Mouse (Mus musculus) small intestine, adult 2 months (tissue): ENCODE data around the gene Ptk6. TPM values are rescaled to one million over a fixed set of nuclear protein-coding genes. Genes with fewer than 3 reads are reported as not detected.

ENCODE experiments used
- H3K27ac ChIP-seq: fragments of 200-500 bp; 2 replicates; pipeline ENCODE4 v1.5.1; 2012; ENCODE audit warnings: low read depth, low read length, control low read depth, inconsistent platforms; ENCODE audit not compliant: insufficient read depth
- H3K27me3 ChIP-seq: fragments of 200-500 bp; 2 replicates; pipeline ENCODE4 v1.6.1; 2012; ENCODE audit warnings: mild to moderate bottlenecking, moderate library complexity, low read length, inconsistent platforms; ENCODE audit not compliant: control insufficient read depth, insufficient read depth
- H3K36me3 ChIP-seq: fragments of 200-500 bp; 2 replicates; pipeline ENCODE4 v1.6.1; 2012; ENCODE audit warnings: mild to moderate bottlenecking, low read length, control low read depth, inconsistent platforms; ENCODE audit not compliant: control insufficient read depth, insufficient read depth
- H3K4me1 ChIP-seq: fragments of 200-500 bp; 2 replicates; pipeline ENCODE4 v1.6.1; 2012; ENCODE audit warnings: low read length, inconsistent platforms, mixed read lengths; ENCODE audit not compliant: control insufficient read depth, insufficient read depth, insufficient read length
- H3K4me3 ChIP-seq: fragments of 200-500 bp; 2 replicates; pipeline ENCODE4 v1.5.1; 2012; ENCODE audit warnings: low read depth, mild to moderate bottlenecking, control low read depth, inconsistent platforms, low read length, moderate library complexity
- CTCF ChIP-seq: fragments of 200-500 bp; IDR thresholded peaks from 2 replicates; pipeline ENCODE4 v1.5.1; 2012; ENCODE audit warnings: low read depth, mild to moderate bottlenecking, control low read depth, inconsistent platforms, low read length, moderate library complexity, mixed read lengths; ENCODE audit not compliant: insufficient replicate concordance, insufficient read length; ENCODE audit errors: extremely low read depth
- POLR2A ChIP-seq: fragments of 200-500 bp; IDR thresholded peaks from 2 replicates; pipeline ENCODE4 v1.6.1; 2012; ENCODE audit warnings: low read depth, mild to moderate bottlenecking, control low read depth, inconsistent platforms, low read length, moderate library complexity
- WGBS: fragments of 180-500 bp; shearing (Covaris S2); methylation state at CpG from one replicate; pipeline ENCODE4 v1.1.7; 2018; 5-methylcytosine and 5-hydroxymethylcytosine counted together
- polyA plus RNA-seq: library from polyadenylated mRNA; depleted of rRNA; stranded (reverse); fragments of >200 nt; gene quantifications from 2 replicates; pipeline ENCODE4 v1.2.3, GENCODE M21; 2012

Gene Ptk6
- polyA plus RNA-seq, 1 experiment = 9.5 TPM

- peaks cover 31% of the 10 kb centered on the region for H3K4me1 ChIP-seq
- peaks cover 34% of the 10 kb centered on the region for H3K36me3 ChIP-seq
- WGBS = 85% methylated on average over 13 of the region's 13 CpGs
- H3K27ac ChIP-seq = peak overlapping the region; percentile 86
- TF ChIP-seq CTCF (no peak), POLR2A (no peak)
- peak overlapping the region; percentile 88 for H3K4me3 ChIP-seq
- no peaks in the 10 kb centered on the region for H3K27me3 ChIP-seq
Observed at GRCm38 (mm10) chr2:181240806-181241440, 38.3 kb upstream of the Ptk6 start.

DNA sequence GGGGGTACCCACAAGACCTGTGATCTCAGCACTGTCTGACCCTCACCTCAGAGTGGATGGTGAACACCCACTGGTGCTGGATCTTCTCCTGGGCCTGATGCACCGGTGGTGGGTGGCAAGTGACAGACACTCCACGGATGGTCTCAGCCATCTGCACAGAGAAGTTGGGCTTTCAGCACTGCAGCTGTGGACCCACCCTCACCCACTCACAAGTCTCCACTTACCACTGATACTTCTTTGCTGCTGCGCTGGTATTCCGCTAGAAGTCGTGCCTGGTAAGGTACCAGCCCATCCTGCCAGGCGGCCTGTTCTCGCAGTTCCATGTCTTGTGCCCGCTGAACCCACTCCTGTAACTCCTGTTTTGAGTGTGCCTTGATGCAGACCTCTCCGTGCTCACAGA is 36.7 kb upstream of the Ptk6 start:
- H3K4me3 ChIP-seq = peak overlapping the region; percentile 88
- H3K27ac ChIP-seq = no peak overlapping the region
- H3K4me1 ChIP-seq = peaks cover 28% of the 10 kb centered on the region
- peaks cover 49% of the 10 kb centered on the region for H3K36me3 ChIP-seq
- H3K27me3 ChIP-seq = no peaks in the 10 kb centered on the region
- WGBS = 94% methylated on average over 9 of the region's 9 CpGs
- no peak for TF ChIP-seq CTCF
- TF ChIP-seq POLR2A = no peak

- H3K36me3 ChIP-seq = peaks cover 53% of the 10 kb centered on the region
- peak overlapping the region; percentile 88 for H3K4me3 ChIP-seq
- H3K4me1 ChIP-seq = peaks cover 26% of the 10 kb centered on the region
- H3K27me3 ChIP-seq = no peaks in the 10 kb centered on the region
- TF ChIP-seq CTCF = no peak
- WGBS = 76% methylated on average over 2 of the region's 2 CpGs
- H3K27ac ChIP-seq = no peak overlapping the region
Observed at GRCm38 (mm10) chr2:181238861-181239260, 36.3 kb upstream of the Ptk6 start.

DNA sequence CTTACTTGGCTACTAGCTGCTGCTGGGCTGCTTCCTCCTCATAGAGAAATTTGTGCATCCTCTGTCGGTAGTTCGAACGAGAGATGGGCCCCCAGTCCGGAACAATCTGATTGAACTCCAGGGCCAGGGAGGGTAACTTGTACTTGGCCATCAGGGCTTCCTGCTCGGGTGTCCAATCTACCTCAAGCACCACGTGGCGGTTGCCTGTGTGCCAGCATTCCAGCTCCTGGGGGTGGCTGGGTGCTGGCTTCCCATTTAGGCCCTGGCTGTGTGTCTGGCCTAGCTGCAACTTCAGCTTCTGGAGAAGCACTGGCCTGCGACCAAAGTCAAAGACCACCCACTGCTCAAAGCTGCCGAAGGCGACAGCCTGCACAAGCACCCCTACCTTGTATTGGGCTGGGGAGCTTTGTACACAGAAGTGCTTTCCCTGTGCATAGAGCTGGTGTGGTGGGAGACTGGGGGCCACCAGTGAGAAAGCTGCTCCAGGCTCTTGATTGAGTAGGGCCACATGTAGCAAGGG is 35.6 kb upstream of the Ptk6 start:
- peaks cover 26% of the 10 kb centered on the region for H3K4me1 ChIP-seq
- 81% methylated on average over 10 of the region's 10 CpGs for WGBS
- no peak overlapping the region for H3K4me3 ChIP-seq
- H3K27me3 ChIP-seq = no peaks in the 10 kb centered on the region
- peaks cover 60% of the 10 kb centered on the region for H3K36me3 ChIP-seq
- no peak overlapping the region for H3K27ac ChIP-seq
- TF ChIP-seq CTCF (no peak), POLR2A (no peak)

DNA sequence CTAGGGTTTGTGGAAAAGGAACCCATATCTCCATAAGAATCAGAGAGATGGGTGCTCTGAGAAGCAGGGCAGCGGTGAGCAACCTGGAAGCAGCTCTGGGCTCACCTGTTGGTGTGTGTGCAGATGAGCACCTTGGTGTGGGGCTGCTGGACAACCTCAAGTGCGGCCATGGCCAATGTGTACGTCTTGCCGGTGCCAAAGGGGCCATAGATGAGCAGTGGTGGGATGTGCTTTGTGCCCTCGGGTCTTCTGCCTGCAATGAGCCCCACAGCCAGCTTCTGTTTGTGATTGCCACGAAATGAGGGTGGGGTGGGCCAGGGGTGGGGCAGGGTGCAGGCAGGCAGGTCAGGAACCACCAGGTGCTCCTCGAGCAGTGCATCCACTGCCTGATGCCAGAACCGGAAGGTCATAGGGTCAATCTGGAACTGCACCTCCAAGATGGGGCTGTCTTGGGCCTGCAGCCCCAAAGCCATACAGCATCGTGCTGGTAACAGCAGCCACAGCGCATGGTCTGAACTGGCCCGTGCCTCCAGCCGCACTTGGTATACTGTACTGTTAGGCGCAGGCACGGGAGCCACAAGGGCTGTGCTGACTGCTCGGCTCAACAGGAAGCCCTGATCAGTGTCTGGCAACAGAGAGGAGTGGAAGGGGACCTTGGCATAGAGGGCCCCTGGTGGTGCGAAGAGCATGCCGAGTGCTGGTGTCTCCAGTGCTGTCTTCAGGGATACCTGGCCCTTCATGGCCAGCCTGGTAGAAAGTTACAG is 34.8 kb upstream of the Ptk6 start:
- no peak overlapping the region for H3K4me3 ChIP-seq
- TF ChIP-seq POLR2A = no peak
- TF ChIP-seq CTCF = no peak
- peaks cover 26% of the 10 kb centered on the region for H3K4me1 ChIP-seq
- H3K27ac ChIP-seq = no peak overlapping the region
- no peaks in the 10 kb centered on the region for H3K27me3 ChIP-seq
- peaks cover 67% of the 10 kb centered on the region for H3K36me3 ChIP-seq
- 89% methylated on average over 17 of the region's 17 CpGs for WGBS

- H3K4me3 ChIP-seq = no peak overlapping the region
- H3K27me3 ChIP-seq = no peaks in the 10 kb centered on the region
- 83% methylated on average over 23 of the region's 23 CpGs for WGBS
- peaks cover 81% of the 10 kb centered on the region for H3K36me3 ChIP-seq
- peaks cover 23% of the 10 kb centered on the region for H3K4me1 ChIP-seq
- TF ChIP-seq POLR2A (no peak), CTCF (no peak)
- H3K27ac ChIP-seq = no peak overlapping the region
Observed at GRCm38 (mm10) chr2:181235681-181236566, 33.3 kb upstream of the Ptk6 start.

GRCm38 (mm10) chr2:181234680-181235079 is 32.1 kb upstream of the Ptk6 start:
- H3K27ac ChIP-seq = no peak overlapping the region
- 91% methylated on average over 11 of the region's 11 CpGs for WGBS
- H3K36me3 ChIP-seq = peaks cover 87% of the 10 kb centered on the region
- no peaks in the 10 kb centered on the region for H3K27me3 ChIP-seq
- H3K4me1 ChIP-seq = peaks cover 11% of the 10 kb centered on the region
- no peak overlapping the region for H3K4me3 ChIP-seq
- TF ChIP-seq CTCF = no peak
- no peak for TF ChIP-seq POLR2A
